9 mouse cellular contexts compared by ENCODE assay signal in genomic region chr11:85941785-85942570, GRCm38 (mm10). TPM values are rescaled to one million over a fixed set of nuclear protein-coding genes. Genes with fewer than 3 reads are reported as not detected.
DNase-seq lines count a peak whose midpoint lies in the region; ATAC-seq lines count a peak whose summit lies in the region.
"Had no signal": no experiment of that assay in that cellular context is flagged by ENCODE, and none has a peak within 500 bp of the region (broad histone marks: within the 10 kb centered on the region; RNA-seq: fewer than 3 reads in every experiment).

No protein-coding gene starts in this region.

- no peak overlapping the region for H3K4me2 ChIP-seq in heart, embryonic 15.5 days
- H3K4me2 ChIP-seq: forebrain, embryonic 12.5 days had no signal

- H3K27ac ChIP-seq in embryonic facial prominence, embryonic 10.5 days (replicated peaks) = peak overlapping the region; percentile 84
- peak overlapping the region; percentile 26; the same call in 1 of the 2 replicates for H3K27ac ChIP-seq in heart, embryonic 15.5 days
- H3K27ac ChIP-seq: forebrain, embryonic 12.5 days had no signal

- no peaks in the 10 kb centered on the region for H3K9me3 ChIP-seq in embryonic facial prominence, embryonic 10.5 days
- H3K9me3 ChIP-seq in heart, embryonic 15.5 days (replicated peaks) = no peaks in the 10 kb centered on the region
- H3K9me3 ChIP-seq: forebrain, embryonic 12.5 days had no signal

- ATAC-seq in heart, embryonic 15.5 days (replicated peaks; ENCODE audit: insufficient number of reproducible peaks, insufficient read depth, low FRiP score, low read depth) = no peak
- ATAC-seq in megakaryocyte-erythroid progenitor cell, adult 5-6 weeks (replicated peaks; ENCODE audit: low FRiP score, low TSS enrichment, poor library complexity, severe bottlenecking) = no peak

- no peaks in the 10 kb centered on the region for H3K36me3 ChIP-seq in embryonic facial prominence, embryonic 10.5 days (replicated peaks)
- no peaks in the 10 kb centered on the region for H3K36me3 ChIP-seq in heart, embryonic 15.5 days
- H3K36me3 ChIP-seq: forebrain, embryonic 12.5 days had no signal

- H3K4me1 ChIP-seq in embryonic facial prominence, embryonic 10.5 days = peaks cover 24% of the 10 kb centered on the region
- peaks cover 5% of the 10 kb centered on the region for H3K4me1 ChIP-seq in heart, embryonic 15.5 days (replicated peaks)
- H3K4me1 ChIP-seq: forebrain, embryonic 12.5 days had no signal

- WGBS in embryonic facial prominence, embryonic 10.5 days = 35% methylated on average over 7 of the region's 7 CpGs
- WGBS in heart, embryonic 15.5 days = 34% methylated on average over 7 of the region's 7 CpGs

- H3K4me3 ChIP-seq in embryonic facial prominence, embryonic 10.5 days = no peak overlapping the region
- no peak overlapping the region for H3K4me3 ChIP-seq in heart, embryonic 15.5 days
- H3K4me3 ChIP-seq: forebrain, embryonic 12.5 days had no signal

- peaks cover 5% of the 10 kb centered on the region for H3K27me3 ChIP-seq in embryonic facial prominence, embryonic 10.5 days (replicated peaks; ENCODE audit: low read depth, poor library complexity, severe bottlenecking)
- peaks cover 3% of the 10 kb centered on the region; the same call in 1 of the 2 replicates for H3K27me3 ChIP-seq in heart, embryonic 15.5 days

- DNase-seq in kidney, postnatal 10 days = peak; percentile 64
- no peak for DNase-seq in kidney, adult 8-10 months
- peak; percentile 76 for DNase-seq in embryonic facial prominence, embryonic 10.5 days (ENCODE audit: low spot score)
- DNase-seq in skeletal muscle tissue, adult 2 months (ENCODE audit: low read depth, low spot score) = peak; percentile 39
- no peak for DNase-seq in thymus, postnatal 36 days
- DNase-seq in right cerebral cortex, postnatal 10 days (ENCODE audit: low spot score in 2 of 2) = no peak

- H3K9ac ChIP-seq in heart, embryonic 15.5 days = no peak overlapping the region
- H3K9ac ChIP-seq: forebrain, embryonic 12.5 days had no signal

RNA-seq across cellular contexts. Expression of gene Tbx4, which starts 55.8 kb away (rescaled TPM):
- polyA plus RNA-seq in embryonic facial prominence, embryonic 10.5 days (2016; fragmentation: Nextera tagmentation; extraction: Ambion mirVana) = 1.0 and 1.4 TPM in 2 replicates
- 1.6 and 4.4 TPM in 2 replicates for polyA plus RNA-seq in heart, embryonic 15.5 days (2015; fragmentation: Nextera tagmentation; extraction: Ambion mirVana)
- not detected in 2 replicates for total RNA-seq in megakaryocyte-erythroid progenitor cell, adult 5-6 weeks (2014; fragmentation: Nextera tagmentation)
- 0.57 TPM in 1 of 2 replicates, not detected in the other for total RNA-seq in megakaryocyte-erythroid progenitor cell, adult 5-6 weeks (2017)

Comparison
In these comparisons a context has a peak if more than half of its experiments do, and no peak if none do; other contexts are left out.
1. DNase-seq: peak in kidney, postnatal 10 days (single experiment), embryonic facial prominence, embryonic 10.5 days (single experiment) and skeletal muscle tissue, adult 2 months (single experiment); none in kidney, adult 8-10 months (0 of 2), thymus, postnatal 36 days (0 of 2) and right cerebral cortex, postnatal 10 days (0 of 2).